Mouse (Mus musculus) embryo, embryonic 11.5 days (tissue): Measurements from ENCODE around the gene Acpp.

Experiments used
- DNase-seq: peaks from one replicate; pipeline ENCODE4 v3.0.0-alpha.2; 2012; ENCODE audit warnings: low read depth, low spot score

Acpp gene

DNA sequence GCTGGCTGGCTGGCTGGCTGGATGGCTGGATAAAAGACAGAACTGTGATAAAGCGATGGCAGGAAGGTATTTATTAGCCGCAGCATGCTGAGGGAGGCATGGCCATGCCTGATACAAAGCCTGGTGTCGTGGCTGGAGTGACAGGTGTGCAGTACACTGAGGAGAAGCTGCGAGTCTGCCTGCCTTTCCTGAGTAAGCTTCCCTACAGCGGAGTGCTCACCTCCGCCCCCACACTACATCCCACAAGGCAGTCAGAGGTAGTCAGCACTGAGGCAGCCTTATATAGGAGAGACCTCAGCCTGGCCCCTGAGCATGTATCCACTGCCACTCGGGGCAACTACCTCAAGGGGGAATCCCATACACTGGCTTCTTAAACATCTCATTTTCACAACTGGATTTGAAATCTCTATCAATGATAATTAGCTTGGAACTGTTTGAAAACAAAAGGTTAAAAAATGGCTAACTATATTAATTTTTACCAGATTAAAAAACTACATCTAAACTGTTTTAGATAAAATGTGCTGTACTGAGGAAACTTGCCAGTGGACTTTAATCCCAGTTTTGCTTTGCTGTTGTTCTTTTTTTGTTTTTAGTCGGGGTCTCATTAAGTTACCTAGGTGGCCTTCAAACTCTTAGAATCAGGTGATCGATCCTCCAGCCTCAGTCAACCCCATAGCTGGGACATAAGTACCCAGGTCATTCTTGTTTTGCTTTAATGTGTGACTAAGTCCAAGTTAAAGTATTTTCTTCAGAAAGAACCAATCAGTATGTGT lies 83.0 kb downstream of the Acpp start:
- no peak for DNase-seq

DNA sequence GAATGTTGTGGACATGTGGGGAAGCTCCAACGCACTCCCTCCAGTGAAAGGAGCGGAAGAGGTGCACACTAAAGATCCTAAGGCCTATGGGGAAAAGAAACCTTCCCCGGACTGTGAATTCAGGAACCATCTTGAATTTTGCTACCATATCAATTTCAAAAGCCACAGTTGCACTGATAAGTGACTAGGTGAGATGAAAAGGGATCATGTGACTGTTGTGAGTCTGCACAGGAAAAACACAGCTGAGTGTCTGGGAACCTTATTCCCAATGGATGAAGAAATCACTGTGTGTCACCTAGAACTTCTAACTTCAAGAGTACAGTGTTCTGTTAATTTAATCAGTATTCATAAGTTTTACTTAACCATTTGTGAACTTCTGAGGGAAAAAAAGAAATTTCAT lies 84.9 kb downstream of the Acpp start:
- no peak for DNase-seq

DNA sequence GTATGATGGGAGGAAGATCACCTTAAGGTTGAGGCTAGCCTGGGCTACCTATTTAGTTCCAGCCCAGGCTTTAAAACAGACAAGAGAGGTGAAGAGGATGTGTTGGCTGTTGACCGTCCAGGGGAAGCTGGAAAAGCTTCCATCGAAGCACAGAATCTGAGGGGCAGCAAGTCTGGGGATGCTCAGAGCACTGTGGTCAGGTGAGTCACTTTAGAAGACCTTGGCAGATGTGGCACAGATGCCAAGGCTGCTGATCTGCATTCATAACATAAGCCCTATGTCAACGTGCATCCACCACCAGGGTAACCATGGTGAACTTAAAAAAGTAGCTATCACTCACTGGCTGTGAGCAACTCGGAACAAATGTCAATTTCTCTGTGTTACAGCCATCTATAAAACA lies 85.9 kb downstream of the Acpp start:
- no peak for DNase-seq

DNA sequence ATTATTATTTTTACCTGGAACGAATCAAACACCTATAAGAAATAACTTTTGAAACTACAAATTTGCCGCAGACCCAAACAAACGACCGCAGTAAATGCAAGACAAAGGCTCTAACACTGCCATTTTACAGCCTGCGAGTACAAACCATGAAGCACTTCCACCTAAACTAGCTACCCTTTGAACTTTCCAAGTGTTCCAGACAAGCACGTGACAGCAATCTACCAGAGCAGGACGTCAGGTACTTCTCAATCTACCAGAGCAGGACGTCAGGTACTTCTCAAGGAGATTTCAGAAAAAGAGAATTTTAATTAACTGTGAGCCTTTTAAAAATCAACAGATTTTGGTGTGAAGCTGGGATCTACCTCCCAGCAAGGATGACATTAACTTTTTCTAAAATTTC lies 86.4 kb downstream of the Acpp start:
- DNase-seq = no peak

DNA sequence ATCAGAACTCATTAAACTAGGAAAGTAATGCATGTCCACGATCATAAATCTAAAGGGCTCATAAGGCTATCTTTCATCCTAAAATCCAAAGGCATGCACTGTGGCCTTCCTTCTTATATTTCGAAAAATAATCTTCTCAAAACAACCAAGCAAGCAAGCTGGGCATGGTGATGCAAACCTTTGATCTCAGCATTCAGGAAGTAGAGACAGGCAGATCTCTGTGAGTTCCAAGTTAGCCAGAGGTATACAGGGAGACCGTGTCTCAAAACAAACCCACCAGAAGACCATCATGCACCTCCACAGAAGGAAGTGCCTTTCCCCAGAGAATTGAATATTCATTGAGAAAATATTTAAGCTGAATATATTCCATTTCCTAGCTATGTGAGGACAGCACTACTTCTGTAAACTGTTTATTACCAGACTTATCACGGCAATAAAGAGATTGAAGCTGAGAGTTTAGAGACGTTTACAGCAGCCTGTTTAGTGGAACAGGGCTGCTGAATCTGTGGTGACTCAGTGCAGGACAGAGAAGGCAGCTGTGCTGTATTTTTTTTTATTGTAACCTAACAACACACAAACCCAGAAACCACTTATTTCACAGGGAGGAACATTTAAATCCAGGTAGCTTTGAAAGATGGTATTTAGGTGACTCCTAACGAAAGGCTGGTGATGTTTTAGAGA lies 90.1 kb downstream of the Acpp start:
- DNase-seq = no peak

DNA sequence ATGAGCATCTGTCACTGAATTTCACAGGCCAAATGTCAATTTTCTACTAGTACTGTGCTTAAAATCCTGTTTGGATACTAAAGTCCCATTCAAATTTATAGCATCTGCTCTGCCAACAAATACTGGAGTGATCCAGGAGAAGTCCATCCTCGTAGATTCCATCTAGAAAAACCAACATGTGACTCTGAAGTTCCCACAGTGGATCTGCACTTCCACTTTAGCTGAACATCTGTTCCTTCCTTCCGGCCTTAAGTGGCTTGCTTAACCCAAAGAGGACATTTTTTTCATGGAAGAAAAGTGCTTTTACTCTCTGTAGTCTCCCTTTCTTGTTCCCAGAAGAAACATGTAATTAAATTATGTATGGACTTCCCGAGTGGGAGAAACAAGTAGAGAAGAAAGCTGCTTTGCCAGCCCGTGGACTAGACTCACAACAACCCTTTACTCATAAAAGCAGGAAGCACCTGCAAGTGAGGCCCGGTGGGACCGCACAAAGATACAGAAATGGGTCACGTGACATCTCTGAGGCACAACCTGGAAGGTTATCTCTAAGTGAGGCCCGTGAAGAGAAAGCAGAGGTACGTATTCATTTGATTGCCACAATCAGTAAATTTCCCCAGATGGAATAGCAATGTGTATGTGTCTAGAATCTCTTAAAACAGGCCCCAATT lies 93.6 kb downstream of the Acpp start:
- DNase-seq = no peak

DNA sequence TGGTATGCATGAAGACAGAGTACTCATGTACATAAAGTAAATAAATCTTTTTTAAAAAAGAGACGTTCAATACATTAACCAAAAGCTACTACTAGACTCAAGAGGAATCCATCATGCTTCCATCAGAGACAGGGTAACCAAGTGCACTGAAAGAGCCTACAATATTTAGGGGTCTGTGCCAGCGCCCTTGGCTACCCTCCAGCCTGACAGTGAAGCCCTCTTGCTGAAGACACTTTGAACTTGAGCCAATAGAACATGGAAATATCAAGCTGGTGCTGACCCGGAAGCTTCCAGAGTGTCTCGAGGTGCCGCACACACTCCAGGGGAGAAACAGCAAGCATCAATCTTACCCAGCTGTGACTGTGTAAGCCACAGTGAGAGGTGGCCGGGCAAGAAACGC lies 97.4 kb downstream of the Acpp start:
- DNase-seq = no peak

DNA sequence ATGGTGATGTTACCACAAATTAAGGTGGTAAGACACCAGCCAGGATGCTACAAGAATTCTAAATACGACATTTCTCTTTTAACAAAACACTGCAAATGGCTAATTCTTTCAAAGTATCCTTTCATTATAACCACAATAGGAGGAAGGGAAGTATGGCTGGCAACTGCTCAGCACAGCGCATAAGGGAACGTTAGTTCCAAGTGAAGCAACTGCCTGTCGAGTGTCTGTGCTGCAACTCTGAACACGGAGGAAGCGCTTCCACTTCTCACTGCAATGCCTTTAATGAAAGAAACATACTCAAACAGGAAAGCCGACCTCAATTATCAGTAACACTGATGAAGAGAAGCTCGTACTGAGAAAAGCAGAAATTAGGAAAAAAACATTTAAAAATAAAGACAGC lies 98.5 kb downstream of the Acpp start:
- DNase-seq = no peak
